Mouse (Mus musculus) olfactory bulb, adult 2 months (tissue): ENCODE data around the gene Mcl1.

Experiments used
- CTCF ChIP-seq: fragments of 200-500 bp; IDR thresholded peaks from 2 replicates; pipeline ENCODE4 v1.5.1; 2012; ENCODE audit warnings: low read depth, mild to moderate bottlenecking, low read length, moderate library complexity; ENCODE audit not compliant: insufficient read depth
- POLR2A ChIP-seq: fragments of 200-500 bp; IDR thresholded peaks from 2 replicates; pipeline ENCODE4 v1.6.1; 2012; ENCODE audit warnings: mild to moderate bottlenecking, low read depth, low read length, moderate library complexity; ENCODE audit not compliant: insufficient read depth

GRCm38 (mm10) chr3:95630856-95631255, 27.7 kb upstream of the Mcl1 start:
- TF ChIP-seq CTCF (no peak), POLR2A (no peak)
